Mouse (Mus musculus) erythroblast, adult 5-6 weeks (primary cell): ENCODE measurements around the gene Wdr66. TPM values are rescaled to one million over a fixed set of nuclear protein-coding genes. Genes with fewer than 3 reads are reported as not detected.
"Not testable (repeated sequence)": the region's sequence is repeated elsewhere in the genome, so short reads cannot be mapped to it uniquely, and the experiment has no call there.

Source experiments
- ATAC-seq: replicated peaks from 2 replicates; pipeline ENCODE4 v1.8.0; 2016; ENCODE audit warnings: moderate number of reproducible peaks, mild to moderate bottlenecking, moderate TSS enrichment, inconsistent platforms; ENCODE audit not compliant: poor library complexity, low FRiP score, severe bottlenecking
- total RNA-seq, 2 experiments: library from RNA; stranded (forward) in 1 of 2; stranded (reverse) in 1 of 2; fragments of 150-400 nt in 1 of 2; fragments of 200-764, 138-1000 nt in 1 of 2; gene quantifications; 2 replicates each; pipeline versions ENCODE4 v1.2.3 to v1.2.4; 2015 to 2017; ENCODE audit warnings: low replicate concordance in 2 of 2

Wdr66 gene
- total RNA-seq (2015; ENCODE audit: low replicate concordance), result 0.84 and 11.9 TPM in 2 replicates
- total RNA-seq (2017; ENCODE audit: low replicate concordance), result 0.42 and 2.4 TPM in 2 replicates

GRCm38 (mm10) chr5:123251834-123252233 is at the start of gene Wdr66:
Gene Wdr66 (plus strand): TSS chr5:123252102.
- peak; percentile 66 for ATAC-seq

DNA sequence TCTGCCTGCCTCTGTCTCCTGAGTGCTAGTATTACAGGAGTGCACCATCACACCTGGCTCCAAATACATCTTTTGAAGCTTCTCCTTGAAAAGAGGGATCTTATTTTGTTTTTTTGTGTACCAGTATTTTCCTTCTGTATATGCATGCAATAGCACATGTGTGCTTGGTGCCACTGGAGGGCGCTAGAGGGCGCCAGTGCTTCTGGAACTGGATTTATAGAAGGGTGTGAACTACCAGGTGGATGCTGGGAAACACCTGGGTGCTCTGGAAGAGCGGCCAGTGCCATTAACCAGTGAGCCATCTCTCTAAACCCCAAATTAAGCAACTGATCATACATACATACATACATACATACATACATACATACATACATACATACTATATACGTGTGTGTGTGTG is 49.1 kb upstream of the Wdr66 start:
- ATAC-seq, result peak; percentile 67

DNA sequence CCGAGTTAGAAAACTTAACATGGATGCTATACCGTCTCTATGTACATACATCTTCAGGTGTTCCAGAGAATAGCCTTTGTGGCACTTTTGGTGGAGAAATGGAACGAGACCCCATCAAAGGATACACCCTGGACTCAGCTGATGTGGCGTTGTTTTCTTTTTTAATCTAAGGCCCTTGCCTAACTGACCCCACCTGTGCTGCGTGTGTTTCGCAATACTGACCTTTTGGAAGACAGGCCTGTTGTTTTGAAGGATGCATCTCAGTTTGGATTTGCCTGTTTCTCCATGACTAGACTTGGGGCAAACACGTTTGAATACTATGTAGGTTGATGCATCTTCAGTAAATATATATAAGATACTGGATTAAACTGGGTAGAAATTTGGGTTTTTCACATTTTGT is 48.3 kb upstream of the Wdr66 start:
- ATAC-seq, result not testable (repeated sequence)

DNA sequence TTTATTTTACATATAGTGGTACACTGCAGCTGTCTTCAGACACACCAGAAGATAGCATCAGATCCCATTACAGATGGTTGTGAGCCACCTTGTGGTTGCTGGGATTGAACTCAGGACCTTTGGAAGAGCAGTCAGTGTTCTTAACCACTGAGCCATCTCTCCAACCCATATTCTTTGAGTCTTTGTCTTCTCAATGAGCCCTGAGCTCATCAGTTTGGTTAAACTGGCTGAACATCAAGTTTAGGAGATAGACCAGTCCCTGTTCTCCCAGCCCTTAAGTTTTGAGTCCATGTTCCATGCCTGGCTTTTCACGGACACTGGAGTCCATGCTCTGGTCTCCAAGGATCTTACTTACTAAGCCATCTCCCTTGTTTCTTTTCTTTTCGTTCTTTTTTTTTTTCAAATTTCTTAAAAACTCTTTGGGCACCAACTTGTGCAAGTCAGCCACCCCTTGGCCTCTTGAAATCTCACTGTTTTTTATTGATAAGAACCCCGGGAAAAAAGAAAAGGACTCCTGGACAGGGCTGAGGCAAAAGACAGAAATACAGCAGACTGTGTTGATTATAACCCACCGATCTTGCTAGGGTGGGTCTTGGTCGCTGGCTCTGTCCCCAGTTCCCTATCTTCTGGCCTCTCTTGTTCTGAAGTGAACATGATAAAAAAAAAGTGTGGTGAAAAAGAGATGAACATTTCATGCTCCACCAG is 29.4 kb upstream of the Wdr66 start:
- ATAC-seq, result peak; percentile 62

GRCm38 (mm10) chr5:123223051-123223410 is 28.9 kb upstream of the Wdr66 start:
- ATAC-seq, result peak; percentile 53

- ATAC-seq, result 0 out of 2 replicates have a peak, but pooled peaks have one; percentile 38
Measured at GRCm38 (mm10) chr5:123223861-123224260, 28.0 kb upstream of the Wdr66 start.

DNA sequence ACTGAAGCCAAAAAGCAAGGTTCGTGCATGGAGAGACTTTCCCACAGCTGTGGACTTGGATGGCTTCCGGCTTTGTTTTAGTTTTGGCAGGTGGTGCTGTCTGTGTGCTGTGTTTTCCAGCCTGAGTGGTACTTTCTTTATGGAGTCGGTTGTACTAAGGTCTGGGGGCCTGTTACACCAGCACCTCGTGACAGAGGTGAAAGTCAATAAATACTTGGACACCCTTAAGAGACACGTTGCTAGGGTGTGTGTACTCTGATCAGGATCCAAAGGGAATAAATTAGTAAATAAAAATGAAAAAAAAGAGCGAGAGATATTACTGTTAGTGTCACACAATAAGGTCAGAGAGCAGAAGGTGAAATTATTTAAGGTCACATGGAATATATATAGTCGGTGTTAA is 25.1 kb upstream of the Wdr66 start:
- no peak for ATAC-seq

DNA sequence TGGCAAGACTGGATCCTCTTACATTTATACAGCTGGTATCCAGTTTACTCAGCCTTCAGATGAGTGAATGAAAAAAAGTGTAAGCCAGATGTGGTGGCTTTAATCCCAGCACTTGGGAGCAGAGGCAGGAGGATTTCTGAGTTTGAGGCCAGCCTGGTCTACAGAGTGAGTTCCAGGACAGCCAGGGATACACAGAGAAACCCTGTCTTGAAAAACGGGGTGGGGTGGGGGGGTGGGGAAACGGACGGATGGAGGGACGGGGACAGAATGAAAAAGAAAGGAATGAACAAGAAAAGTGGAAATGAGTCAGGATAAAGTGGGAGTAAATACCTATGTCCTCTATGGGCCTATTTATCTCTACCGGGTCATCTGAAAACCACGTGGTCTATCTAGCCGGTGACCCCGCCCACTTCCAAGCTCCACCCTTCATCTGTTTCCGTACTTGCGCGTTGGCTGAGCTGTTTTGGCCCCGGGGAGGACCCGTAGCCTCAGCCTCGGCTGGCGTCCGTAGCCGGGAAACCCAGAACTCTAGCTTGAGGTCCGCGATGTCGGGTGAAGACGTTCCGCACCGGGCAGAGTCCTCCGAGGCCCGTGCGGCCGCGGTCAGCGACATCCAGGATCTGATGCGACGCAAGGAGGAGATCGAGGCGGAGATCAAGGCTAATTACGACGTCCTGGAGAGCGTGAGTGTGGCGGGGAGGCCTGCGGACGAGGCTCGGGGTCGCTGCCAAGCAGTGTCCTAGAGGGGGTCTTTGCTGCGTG is 24.0 kb upstream of the Wdr66 start:
- ATAC-seq, result peak; percentile 85

GRCm38 (mm10) chr5:123228524-123228922 is 23.4 kb upstream of the Wdr66 start:
- peak; percentile 58 for ATAC-seq

- ATAC-seq, result peak; percentile 21; the same call in 1 of the 2 replicates
Measured at GRCm38 (mm10) chr5:123229296-123229695, 22.6 kb upstream of the Wdr66 start.

DNA sequence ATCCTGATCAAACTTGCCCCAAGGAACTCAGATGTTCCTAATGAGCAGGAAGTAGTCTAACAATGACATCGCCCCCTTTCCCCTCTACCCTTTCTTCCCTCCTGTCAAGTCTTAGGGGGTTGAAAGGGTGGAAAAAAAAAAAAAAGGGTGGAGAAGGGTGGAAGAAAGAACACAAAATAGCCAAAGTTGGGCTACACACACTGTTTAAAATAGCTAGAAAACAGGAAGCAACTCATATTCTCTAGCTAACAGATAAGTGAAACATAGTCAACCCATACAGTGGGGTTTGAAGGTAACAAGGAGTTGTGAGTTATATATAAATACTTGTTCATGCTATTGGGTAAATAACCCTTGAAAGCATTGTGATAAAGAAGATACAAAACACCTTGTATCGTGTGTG is 19.7 kb upstream of the Wdr66 start:
- ATAC-seq, result no peak

DNA sequence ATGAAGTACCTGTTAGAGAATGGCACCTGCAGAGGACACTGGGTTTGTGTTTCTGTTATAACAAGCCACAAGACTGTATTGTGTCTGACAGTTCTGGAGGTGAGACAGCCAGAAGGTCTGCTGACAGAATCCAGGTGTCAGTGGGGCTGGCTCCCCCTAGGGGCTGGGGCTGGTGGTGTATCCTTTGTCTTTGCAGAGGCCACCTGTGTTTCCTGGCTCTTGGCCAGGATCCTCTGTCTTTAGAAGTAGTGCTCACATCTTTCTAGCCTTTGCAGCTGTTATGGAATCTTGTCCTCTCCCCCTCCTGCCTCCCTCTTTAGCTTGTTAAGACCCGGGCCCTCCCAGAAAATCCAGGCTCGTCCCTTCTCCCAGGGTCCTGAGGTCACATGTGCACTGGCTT is 16.2 kb upstream of the Wdr66 start:
- peak; percentile 74; the same call in 1 of the 2 replicates for ATAC-seq

GRCm38 (mm10) chr5:123236426-123236825 is 15.5 kb upstream of the Wdr66 start:
- ATAC-seq, result no peak

DNA sequence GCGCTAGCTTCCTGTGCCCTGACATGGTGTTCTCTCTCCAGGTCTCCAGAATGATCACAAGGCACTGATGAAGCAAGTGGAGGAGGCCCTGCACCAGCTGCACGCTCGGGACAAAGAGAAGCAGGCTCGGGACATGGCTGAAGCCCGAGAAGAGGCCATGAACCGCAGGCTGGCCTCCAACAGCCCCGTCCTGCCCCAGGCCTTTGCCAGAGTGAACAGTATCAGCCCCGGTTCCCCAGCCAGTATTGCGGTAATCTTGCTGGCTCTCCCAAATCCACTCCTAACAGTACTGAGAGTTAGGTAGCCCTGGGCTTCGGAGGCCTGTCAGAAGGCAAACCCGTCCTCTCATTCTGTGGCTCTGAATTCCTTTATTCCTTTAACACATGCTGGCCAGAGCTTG is 12.4 kb upstream of the Wdr66 start:
- no peak for ATAC-seq

- peak; percentile 68; the same call in 1 of the 2 replicates for ATAC-seq
Measured at GRCm38 (mm10) chr5:123245518-123245917, 6.4 kb upstream of the Wdr66 start.

GRCm38 (mm10) chr5:123251390-123251789 is 512 bp upstream of the Wdr66 start:
- no peak for ATAC-seq

- ATAC-seq, result no peak
Measured at GRCm38 (mm10) chr5:123256841-123257755, 5.2 kb downstream of the Wdr66 start.

DNA sequence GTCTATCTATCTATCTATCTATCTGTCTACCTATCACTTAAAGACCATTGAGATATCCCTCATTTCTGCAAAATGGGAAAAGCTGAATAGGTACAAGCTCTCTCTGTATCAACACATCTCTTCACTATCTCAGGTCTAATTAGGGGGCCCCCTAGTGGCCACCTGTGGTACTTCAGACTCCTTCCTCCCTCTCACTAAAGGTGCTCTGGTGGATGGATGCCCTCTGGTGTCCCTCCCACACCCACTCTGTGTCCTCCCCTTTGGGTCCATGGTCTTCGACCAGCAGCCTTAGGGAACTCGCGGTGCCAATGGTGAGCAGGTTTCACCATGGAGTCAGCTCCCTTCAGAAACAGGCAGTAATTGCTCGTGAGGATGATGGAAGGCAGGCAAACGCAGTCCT is 7.1 kb downstream of the Wdr66 start:
- ATAC-seq, result peak; percentile 90

DNA sequence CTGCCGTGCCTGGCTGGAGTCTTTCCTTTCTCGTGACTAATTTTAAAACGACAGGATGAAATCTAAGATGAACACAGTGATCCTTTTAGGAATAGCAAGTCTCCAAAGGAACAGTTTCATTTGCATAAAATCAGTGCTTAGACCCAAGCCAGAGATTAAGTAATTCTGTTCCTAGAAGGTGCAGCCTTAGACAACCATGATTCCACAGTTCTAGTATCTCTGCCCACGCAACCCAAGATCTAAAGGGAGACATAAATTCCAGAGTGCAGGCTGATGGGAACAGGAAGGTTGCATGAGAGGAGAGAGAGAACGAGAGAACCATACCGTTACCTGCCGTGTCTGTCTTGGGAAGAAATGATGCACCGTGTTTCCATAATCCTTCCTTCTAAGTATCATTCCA is 8.8 kb downstream of the Wdr66 start:
- no peak for ATAC-seq

GRCm38 (mm10) chr5:123266909-123267308 is 15.0 kb downstream of the Wdr66 start:
- no peak for ATAC-seq
